Mouse (Mus musculus) spleen, embryonic (tissue): ENCODE measurements around the gene Cdkn2aipnl.

Experiments
- CTCF ChIA-PET: fragments of 350-600 bp; sonication (Branson Sonifier 250); formaldehyde crosslinking; loops from one replicate; lab custom pipeline; 2022; lab: Charles Lee

The Cdkn2aipnl gene

GRCm38 (mm10) chr11:51967443-51968401 is at the start of gene Cdkn2aipnl:
TSS of gene Cdkn2aipnl (plus strand) at chr11:51967661.
- CTCF ChIA-PET: interaction anchor here (0.5 to 2.1 kb wide), 6 partner anchors 19 to 150 kb away, joined by 3 to 6 read pairs (median 4); no protein-coding TSS in a partner anchor

- CTCF ChIA-PET: no interaction called here
Measured at GRCm38 (mm10) chr11:51917951-51918350, 49.5 kb upstream of the Cdkn2aipnl start.

- CTCF ChIA-PET: no interaction called here
Measured at GRCm38 (mm10) chr11:51918576-51918975, 48.9 kb upstream of the Cdkn2aipnl start.

- CTCF ChIA-PET: no interaction called here
Measured at GRCm38 (mm10) chr11:51921355-51922125, 45.9 kb upstream of the Cdkn2aipnl start.

GRCm38 (mm10) chr11:51922421-51922841 is 45.0 kb upstream of the Cdkn2aipnl start:
- CTCF ChIA-PET: no interaction called here

- CTCF ChIA-PET: interaction anchor here (0.7 kb wide), 1 partner anchor 12 kb away, joined by 3 read pairs; no protein-coding TSS in a partner anchor
Measured at GRCm38 (mm10) chr11:51925595-51925994, 41.9 kb upstream of the Cdkn2aipnl start.

- CTCF ChIA-PET: no interaction called here
Measured at GRCm38 (mm10) chr11:51926385-51926784, 41.1 kb upstream of the Cdkn2aipnl start.

GRCm38 (mm10) chr11:51927106-51927505 is 40.4 kb upstream of the Cdkn2aipnl start:
- CTCF ChIA-PET: no interaction called here

GRCm38 (mm10) chr11:51931138-51931537 is 36.3 kb upstream of the Cdkn2aipnl start:
- CTCF ChIA-PET: interaction anchor here (0.6 to 0.9 kb wide), 3 partner anchors 11 to 1187 kb away, joined by 3 read pairs; partner anchors contain the start of gene Cdkn2aipnl

- CTCF ChIA-PET: interaction anchor here (0.7 kb wide), 2 partner anchors 12 to 124 kb away, joined by 3 to 4 read pairs; no protein-coding TSS in a partner anchor
Measured at GRCm38 (mm10) chr11:51931790-51932189, 35.7 kb upstream of the Cdkn2aipnl start.

GRCm38 (mm10) chr11:51934230-51934629 is 33.2 kb upstream of the Cdkn2aipnl start:
- CTCF ChIA-PET: interaction anchor here (0.6 to 1.5 kb wide), 3 partner anchors 14 to 149 kb away, joined by 3 to 9 read pairs (median 4); partner anchors contain the start of gene Cdkn2aipnl

GRCm38 (mm10) chr11:51935636-51936434 is 31.6 kb upstream of the Cdkn2aipnl start:
- CTCF ChIA-PET: interaction anchor here (1.7 kb wide), 1 partner anchor 14 kb away, joined by 5 read pairs; no protein-coding TSS in a partner anchor

GRCm38 (mm10) chr11:51937361-51937781 is 30.1 kb upstream of the Cdkn2aipnl start:
- CTCF ChIA-PET: interaction anchor here (0.5 to 1.7 kb wide), 4 partner anchors 9 to 96 kb away, joined by 3 to 5 read pairs (median 4); no protein-coding TSS in a partner anchor

- CTCF ChIA-PET: no interaction called here
Measured at GRCm38 (mm10) chr11:51938817-51939589, 28.5 kb upstream of the Cdkn2aipnl start.

- CTCF ChIA-PET: no interaction called here
Measured at GRCm38 (mm10) chr11:51939590-51939955, 27.9 kb upstream of the Cdkn2aipnl start.

GRCm38 (mm10) chr11:51940511-51940955 is 26.9 kb upstream of the Cdkn2aipnl start:
- CTCF ChIA-PET: no interaction called here

- CTCF ChIA-PET: interaction anchor here (0.5 to 1.2 kb wide), 5 partner anchors 11 to 54 kb away, joined by 3 to 4 read pairs (median 3); no protein-coding TSS in a partner anchor
Measured at GRCm38 (mm10) chr11:51942602-51943499, 24.6 kb upstream of the Cdkn2aipnl start.

GRCm38 (mm10) chr11:51943500-51943841 is 24.0 kb upstream of the Cdkn2aipnl start:
- CTCF ChIA-PET: interaction anchor here (0.5 to 1.2 kb wide), 4 partner anchors 12 to 55 kb away, joined by 3 to 5 read pairs (median 4); no protein-coding TSS in a partner anchor
